Mouse (Mus musculus) kidney, postnatal 0 days (tissue): ENCODE measurements around the gene Kctd19. TPM values are rescaled to one million over a fixed set of nuclear protein-coding genes. Genes with fewer than 3 reads are reported as not detected.

Experiments used
- ATAC-seq: fragments of 200-750 bp; cut with Nextera tagmentation; replicated peaks from 2 replicates; pipeline ENCODE4 v1.8.0; 2017; ENCODE audit warnings: low read depth, moderate number of reproducible peaks, moderate TSS enrichment, moderate library complexity; ENCODE audit not compliant: low FRiP score
- DNase-seq: peaks from one replicate; pipeline ENCODE4 v3.0.0-alpha.2; 2016; ENCODE audit warnings: low spot score
- H3K27ac ChIP-seq: fragments of 300-500 bp; sonication (generic); 2 replicates; pipeline ENCODE4 v1.5.1; 2014; ENCODE audit warnings: mild to moderate bottlenecking
- H3K27me3 ChIP-seq: fragments of 300-500 bp; sonication (generic); 2 replicates; pipeline ENCODE4 v1.6.1; 2014; ENCODE audit warnings: low read length, mixed read lengths; ENCODE audit not compliant: insufficient read depth
- H3K36me3 ChIP-seq: fragments of 300-500 bp; sonication (generic); 2 replicates; pipeline ENCODE4 v1.6.1; 2014; ENCODE audit warnings: low read length, mixed read lengths; ENCODE audit not compliant: insufficient read depth
- H3K4me1 ChIP-seq: fragments of 300-500 bp; sonication (generic); replicated peaks from 2 replicates; pipeline ENCODE4 v1.6.1; 2014; ENCODE audit warnings: antibody characterized with exemption, low read length, mixed read lengths; ENCODE audit not compliant: insufficient read depth
- H3K4me2 ChIP-seq: fragments of 300-500 bp; sonication (generic); 2 replicates; pipeline ENCODE4 v1.6.1; 2014; ENCODE audit warnings: mild to moderate bottlenecking, low read length, moderate library complexity, mixed read lengths
- H3K4me3 ChIP-seq: fragments of 300-500 bp; sonication (generic); replicated peaks from 2 replicates; pipeline ENCODE4 v1.5.1; 2014; ENCODE audit warnings: low read depth, low read length
- H3K9ac ChIP-seq: fragments of 300-500 bp; sonication (generic); 2 replicates; pipeline ENCODE4 v1.6.1; 2014; ENCODE audit warnings: low read depth, low read length
- H3K9me3 ChIP-seq: fragments of 300-500 bp; sonication (generic); replicated peaks from 2 replicates; pipeline ENCODE4 v1.6.1; 2016; ENCODE audit warnings: low read length, inconsistent platforms, mixed read lengths
- CTCF ChIP-seq: IDR thresholded peaks from 2 replicates; pipeline ENCODE4 v1.5.1; 2016; ENCODE audit warnings: antibody characterized with exemption, low read depth, mild to moderate bottlenecking, moderate library complexity
- WGBS: fragments of 180-500 bp; shearing (Covaris S2); extraction: QIAGEN DNeasy Blood & Tissue Kit; methylation state at CpG from one replicate; pipeline ENCODE4 v1.1.7; 2014; 5-methylcytosine and 5-hydroxymethylcytosine counted together
- polyA plus RNA-seq: library from polyadenylated mRNA; unstranded; fragments of >200 nt; fragmentation: Nextera tagmentation; extraction: Ambion mirVana; gene quantifications from 2 replicates; pipeline ENCODE4 v1.2.1, GENCODE M21; 2015

Gene Kctd19
- polyA plus RNA-seq, 1 experiment from 2014 or later = not detected

GRCm38 (mm10) chr8:105450977-105451376, 37.7 kb upstream of the Kctd19 start:
- ATAC-seq (no peak), DNase-seq (no peak)
- H3K27ac ChIP-seq = no peak overlapping the region
- WGBS = 63% methylated on average over 1 of the region's 1 CpGs
- H3K27me3 ChIP-seq = no peaks in the 10 kb centered on the region
- H3K9ac ChIP-seq = no peak overlapping the region
- no peaks in the 10 kb centered on the region for H3K9me3 ChIP-seq
- no peak for TF ChIP-seq CTCF
- no peaks in the 10 kb centered on the region for H3K36me3 ChIP-seq
- no peak overlapping the region for H3K4me2 ChIP-seq
- no peak overlapping the region for H3K4me3 ChIP-seq
- H3K4me1 ChIP-seq = no peaks in the 10 kb centered on the region

DNA sequence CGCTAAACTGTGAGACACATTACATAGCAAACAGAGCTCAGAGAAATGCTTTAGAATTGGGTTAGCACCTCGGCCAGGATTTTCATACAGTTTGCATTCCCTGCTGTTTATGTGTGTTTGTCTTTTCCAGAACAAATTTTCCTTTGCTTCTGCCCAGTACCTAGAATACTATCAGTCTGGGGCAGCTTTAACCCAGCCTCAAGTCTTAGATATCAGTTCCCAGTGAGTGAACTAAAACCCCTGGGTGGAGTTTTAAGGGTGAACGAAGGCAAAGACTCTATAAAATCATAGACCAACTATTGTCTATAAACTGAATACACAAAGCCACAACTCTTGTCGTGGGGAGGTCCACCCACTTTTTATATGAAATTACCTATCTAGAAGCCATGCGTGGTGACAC, 35.3 kb upstream of the Kctd19 start:
- no peak for DNase-seq

DNA sequence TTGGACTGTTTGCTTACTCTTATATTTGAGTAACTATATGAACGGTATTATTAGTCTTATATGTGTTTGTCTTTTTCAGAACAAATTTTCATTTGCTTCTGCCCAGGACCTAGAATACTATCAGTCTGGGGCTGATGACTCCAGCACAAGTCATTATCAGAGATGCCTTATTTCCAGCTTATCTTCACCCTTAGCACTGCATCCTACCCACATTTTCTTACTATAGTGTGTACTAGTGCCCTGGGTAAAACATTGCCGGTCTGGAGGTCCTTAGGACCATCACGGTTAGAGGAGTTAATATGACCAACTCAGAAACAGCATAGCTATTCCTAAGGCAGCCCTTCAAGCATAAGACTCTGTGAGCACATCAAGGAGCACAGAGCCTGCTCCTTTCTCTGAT, 34.9 kb upstream of the Kctd19 start:
- ATAC-seq = no peak
- WGBS = 92% methylated on average over 3 of the region's 3 CpGs
- H3K27me3 ChIP-seq = no peaks in the 10 kb centered on the region
- no peak overlapping the region for H3K9ac ChIP-seq
- DNase-seq = no peak
- H3K4me1 ChIP-seq = no peaks in the 10 kb centered on the region
- H3K27ac ChIP-seq = no peak overlapping the region
- no peaks in the 10 kb centered on the region for H3K9me3 ChIP-seq
- H3K4me3 ChIP-seq = no peak overlapping the region
- TF ChIP-seq CTCF = no peak
- H3K4me2 ChIP-seq = no peak overlapping the region
- no peaks in the 10 kb centered on the region for H3K36me3 ChIP-seq

More for the DNA sequence above, 35.3 kb upstream of the Kctd19 start:
- TF ChIP-seq CTCF = no peak
- no peak overlapping the region for H3K9ac ChIP-seq
- no peak overlapping the region for H3K4me3 ChIP-seq
- WGBS = 88% methylated on average over 5 of the region's 5 CpGs
- H3K27ac ChIP-seq = no peak overlapping the region
- H3K36me3 ChIP-seq = no peaks in the 10 kb centered on the region
- H3K27me3 ChIP-seq = no peaks in the 10 kb centered on the region
- ATAC-seq = no peak
- H3K4me2 ChIP-seq = no peak overlapping the region
- no peaks in the 10 kb centered on the region for H3K9me3 ChIP-seq
- no peaks in the 10 kb centered on the region for H3K4me1 ChIP-seq

- Histone ChIP-seq H3K4me2 (no peak overlapping the region), H3K27ac (no peak overlapping the region), H3K9me3 (no peaks in the 10 kb centered on the region), H3K4me1 (no peaks in the 10 kb centered on the region), H3K27me3 (no peaks in the 10 kb centered on the region), H3K4me3 (no peak overlapping the region), H3K36me3 (no peaks in the 10 kb centered on the region), H3K9ac (no peak overlapping the region)
- 19% methylated on average over 4 of the region's 4 CpGs for whole genome bisulfite sequencing
- TF ChIP-seq CTCF = 0 out of 2 replicates have a peak, but pooled peaks have one; percentile 0
- ATAC-seq (no peak), DNase-seq (no peak)
These were observed 32.8 kb upstream of the Kctd19 start for GRCm38 (mm10) chr8:105446127-105446552.

DNA sequence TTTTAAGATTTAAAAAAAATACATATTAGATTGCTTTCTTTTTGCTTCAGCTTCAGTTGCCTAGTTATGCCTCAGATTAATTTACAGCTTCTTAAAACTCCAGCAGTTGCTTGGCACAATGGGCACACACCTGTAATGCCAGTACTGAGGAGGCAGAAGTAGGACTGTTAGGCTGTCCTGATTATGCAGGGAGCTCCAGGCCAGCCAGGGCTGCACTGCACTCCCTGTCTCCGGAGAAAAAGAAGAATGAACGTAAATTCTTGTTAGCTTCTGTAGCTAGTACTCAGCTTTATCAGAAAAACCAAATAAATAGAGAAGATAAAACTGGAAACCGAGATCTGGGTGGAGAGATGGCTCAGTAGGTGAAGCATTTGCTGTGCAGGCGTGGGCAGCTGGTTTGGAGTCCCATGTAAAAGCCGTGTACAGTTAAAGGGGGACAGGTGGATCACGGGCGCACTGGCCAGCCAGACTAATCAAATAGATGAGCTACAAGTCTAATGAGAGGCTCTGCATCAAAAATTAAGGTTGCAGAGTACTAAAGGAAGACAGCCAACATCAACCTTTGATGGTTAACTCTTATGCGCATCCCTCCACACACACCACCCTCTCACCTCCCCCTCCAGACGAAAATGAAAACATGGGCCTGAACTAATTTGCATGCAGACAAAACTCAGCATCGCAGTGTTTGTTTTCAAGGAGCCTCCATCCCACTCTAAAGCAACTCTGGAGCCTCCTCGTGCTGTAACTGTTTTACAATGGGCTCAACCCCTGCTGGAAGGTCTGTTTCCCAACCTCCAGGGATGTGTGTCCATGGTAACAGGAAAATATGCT, 32.2 kb upstream of the Kctd19 start:
- Histone ChIP-seq H3K4me2 (no peak overlapping the region), H3K4me1 (no peaks in the 10 kb centered on the region), H3K27me3 (no peaks in the 10 kb centered on the region), H3K9me3 (no peaks in the 10 kb centered on the region), H3K36me3 (no peaks in the 10 kb centered on the region), H3K27ac (no peak overlapping the region), H3K9ac (no peak overlapping the region), H3K4me3 (no peak overlapping the region)
- 0 out of 2 replicates have a peak, but pooled peaks have one; percentile 4 for TF ChIP-seq CTCF
- ATAC-seq (no peak), DNase-seq (peak; percentile 73)
- WGBS = 38% methylated on average over 11 of the region's 11 CpGs

- Histone ChIP-seq H3K4me1 (no peaks in the 10 kb centered on the region), H3K27ac (no peak overlapping the region), H3K4me3 (no peak overlapping the region), H3K9me3 (no peaks in the 10 kb centered on the region), H3K4me2 (no peak overlapping the region), H3K9ac (no peak overlapping the region), H3K36me3 (no peaks in the 10 kb centered on the region), H3K27me3 (no peaks in the 10 kb centered on the region)
- WGBS = 94% methylated on average over 5 of the region's 5 CpGs
- ATAC-seq = no peak
- no peak for DNase-seq
- TF ChIP-seq CTCF = no peak
These were observed 29.4 kb upstream of the Kctd19 start for GRCm38 (mm10) chr8:105442661-105443060.
